Mouse (Mus musculus) C3H10T1/2 (cell line): ENCODE measurements around the gene Hnf4a. TPM values are rescaled to one million over a fixed set of nuclear protein-coding genes. Genes with fewer than 3 reads are reported as not detected.

Source experiments
- polyA plus RNA-seq, 2 experiments: library from polyadenylated mRNA; unstranded; fragments of >200 nt; fragmentation: generic; extraction: Trizol; gene quantifications; one replicate each; pipeline ENCODE4 v1.2.1; 2012; ENCODE audit warnings: missing spikeins in 2 of 2

Hnf4a gene
- polyA plus RNA-seq, result not detected

GRCm38 (mm10) chr2:163506300-163507004 is at the start of gene Hnf4a:
Gene Hnf4a (plus strand): TSS chr2:163506808.

GRCm38 (mm10) chr2:163472466-163472851 is 34.1 kb upstream of the Hnf4a start, which contains the start of gene Fitm2:
Gene Fitm2 (minus strand): TSS chr2:163472629.

DNA sequence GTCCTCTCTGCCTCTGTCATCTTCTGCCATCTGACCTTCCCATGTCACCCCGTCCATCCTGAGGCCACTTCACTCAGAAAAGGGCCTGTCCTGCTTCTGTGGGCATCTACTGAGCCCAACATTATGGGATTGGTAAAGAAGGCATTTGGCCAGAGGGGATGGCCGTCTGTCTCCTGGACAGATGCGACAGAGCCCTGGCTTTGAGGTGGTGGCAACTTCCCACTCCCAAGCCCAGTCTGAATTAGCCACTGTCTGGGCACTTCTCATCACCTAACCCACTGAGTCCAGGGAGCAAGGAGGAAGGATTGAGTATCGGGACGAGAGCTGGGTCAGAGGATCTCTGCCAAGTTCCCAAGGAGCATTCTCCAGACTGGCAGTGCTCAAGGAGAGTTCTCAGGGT is 14.6 kb upstream of the Hnf4a start, which contains the start of gene R3hdml:
Gene R3hdml, plus strand, starts transcription at position 301 of the 400 bp plus-strand sequence.

DNA sequence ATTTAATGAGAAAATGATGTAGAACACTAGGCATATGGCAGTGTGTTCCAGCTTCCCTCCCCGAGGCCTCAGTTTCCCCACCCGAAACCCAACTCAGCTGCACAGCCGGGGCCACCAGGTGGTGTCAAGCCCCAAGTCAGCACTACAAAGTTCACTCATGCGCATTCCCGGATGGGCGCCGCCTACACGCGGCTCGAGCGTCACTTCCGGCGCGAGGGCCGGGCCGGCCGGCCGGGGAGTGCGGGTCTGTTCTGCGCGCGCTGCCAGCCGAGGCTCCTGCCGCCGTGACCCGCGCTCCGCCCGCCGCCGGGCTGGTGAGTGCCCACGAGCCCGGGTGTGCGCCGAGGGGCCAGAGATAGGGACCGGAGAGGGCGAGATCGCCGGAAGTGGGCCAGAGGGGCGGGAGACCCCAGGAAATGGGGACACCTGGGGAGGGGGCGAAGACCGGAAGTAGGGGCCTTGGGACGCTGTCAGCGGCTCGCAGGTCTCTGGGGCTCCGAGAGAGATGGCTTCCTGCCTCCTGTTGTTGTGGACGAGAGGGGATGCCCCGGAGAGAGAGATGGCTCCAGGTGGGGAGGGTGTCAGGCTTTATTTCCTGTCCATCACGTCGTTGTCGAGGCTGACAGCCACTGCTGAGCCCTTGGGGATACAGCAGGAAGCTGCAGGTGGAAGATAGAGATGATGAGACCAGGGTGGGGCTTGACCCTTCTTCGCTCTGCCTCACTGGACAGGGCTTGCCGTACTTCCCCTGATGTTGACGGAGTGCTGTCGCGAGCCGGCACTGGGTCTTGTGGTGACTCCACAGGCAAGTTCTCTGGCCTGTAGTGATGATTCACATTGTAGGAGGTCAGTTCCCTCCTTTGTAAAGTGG is 95.7 kb downstream of the Hnf4a start, which contains the start of gene Ttpal:
Gene Ttpal, plus strand, starts transcription at position 214 of the 871 bp plus-strand sequence.

Other genes starting within 250 kb of the Hnf4a start
- under 1 TPM in 1 of 2 experiments, not detected in 1; under 0.01 TPM for gene Jph2, start 108.8 kb upstream of the Hnf4a start, polyA plus RNA-seq
- gene Oser1, start 82.1 kb upstream of the Hnf4a start, polyA plus RNA-seq, result 10 to 100 TPM; 17.3 to 31.8 TPM
- under 1 TPM; 0.27 to 0.34 TPM for gene Gdap1l1, start 68.3 kb upstream of the Hnf4a start, polyA plus RNA-seq
- gene Fitm2, start 34.2 kb upstream of the Hnf4a start, polyA plus RNA-seq, result 1 to 10 TPM; 4.9 to 5.2 TPM
- gene R3hdml, start 14.5 kb upstream of the Hnf4a start, polyA plus RNA-seq, result under 1 TPM in 1 of 2 experiments, not detected in 1; 0.13 TPM
- 10 to 100 TPM in 1 of 2 experiments, 1 to 10 TPM in 1; 3.0 to 11.3 TPM for gene Ttpal, start 95.5 kb downstream of the Hnf4a start, polyA plus RNA-seq
- 10 to 100 TPM in 1 of 2 experiments, 1 to 10 TPM in 1; 2.8 to 45.0 TPM for gene Serinc3, start 138.3 kb downstream of the Hnf4a start, polyA plus RNA-seq
- gene Pkig, start 151.6 kb downstream of the Hnf4a start, polyA plus RNA-seq, result 100 to 1,000 TPM in 1 of 2 experiments, 10 to 100 TPM in 1; 78.1 to 110 TPM
- gene Ada, start 243.4 kb downstream of the Hnf4a start, polyA plus RNA-seq, result 1 to 10 TPM; 2.4 to 7.9 TPM